Mouse (Mus musculus) limb, embryonic 12.5 days (tissue): ENCODE results near the gene Zdbf2. TPM values are rescaled to one million over a fixed set of nuclear protein-coding genes. Genes with fewer than 3 reads are reported as not detected.

Source experiments
- microRNA-seq: library from miRNA; unstranded; fragments of <30 nt; microRNA quantifications from one replicate; pipeline ENCODE4, GENCODE M21; 2017
- polyA plus RNA-seq: library from polyadenylated mRNA; unstranded; fragments of >200 nt; fragmentation: Nextera tagmentation; extraction: Ambion mirVana; gene quantifications from 2 replicates; pipeline ENCODE4 v1.2.1, GENCODE M21; 2016

Zdbf2 gene
- polyA plus RNA-seq, 1 experiment from 2014 or later = 14.0 TPM

Small RNA genes within 50 kb of the gene (microRNA-seq; reads per million reads assigned to microRNA genes)
- gene Gm24513 = 1.2 reads per million

Other genes with a start within 250 kb of the Zdbf2 start
- gene Ino80d, start 158.6 kb upstream of the Zdbf2 start, polyA plus RNA-seq = 9.9 and 10.8 TPM in 2 replicates
- 528 and 595 TPM in 2 replicates for gene Eef1b2, start 96.4 kb upstream of the Zdbf2 start, polyA plus RNA-seq
- 139 and 141 TPM in 2 replicates for gene Ndufs1, start 96.4 kb upstream of the Zdbf2 start, polyA plus RNA-seq
- 0.20 TPM in 1 of 2 replicates, not detected in the other for gene Gpr1, start 58.7 kb upstream of the Zdbf2 start, polyA plus RNA-seq
- gene Adam23, start 172.6 kb downstream of the Zdbf2 start, polyA plus RNA-seq = 4.1 and 5.0 TPM in 2 replicates